Mouse (Mus musculus): ENCODE measurements around the gene Ptn. TPM values are rescaled to one million over a fixed set of nuclear protein-coding genes. Genes with fewer than 3 reads are reported as not detected.

Gene Ptn
- polyA plus RNA-seq, 1 experiment from 2014 or later = 332 TPM

GRCm38 (mm10) chr6:36672399-36673221 is 137.4 kb downstream of the Ptn start:
- no peak overlapping the region for H3K27ac ChIP-seq (ENCODE audit: low read depth)
- H3K36me3 ChIP-seq (ENCODE audit: control insufficient read depth, insufficient read depth, low read length) = no peaks in the 10 kb centered on the region
- H3K4me2 ChIP-seq (ENCODE audit: low read length) = no peak overlapping the region
- WGBS = 74% methylated on average over 11 of the region's 11 CpGs
- H3K9ac ChIP-seq (ENCODE audit: low read length) = no peak overlapping the region
- DNase-seq (ENCODE audit: low spot score) = no peak
- ATAC-seq (replicated peaks; ENCODE audit: low FRiP score, low TSS enrichment, low read depth) = no peak
- no peaks in the 10 kb centered on the region for H3K27me3 ChIP-seq (replicated peaks; ENCODE audit: control insufficient read depth, insufficient read depth, low read length)
- H3K4me3 ChIP-seq (ENCODE audit: low read depth, low read length) = no peak overlapping the region
- H3K4me1 ChIP-seq (replicated peaks; ENCODE audit: control insufficient read depth, insufficient read depth, low read length) = peaks cover 15% of the 10 kb centered on the region; the same call in 1 of the 2 replicates
- H3K9me3 ChIP-seq (ENCODE audit: control insufficient read depth, low read length) = 0 out of 2 replicates have a peak, but pooled peaks cover 3% of the 10 kb centered on the region

- Histone ChIP-seq H3K4me3 (ENCODE audit: low read depth, low read length) (no peak overlapping the region), H3K4me2 (ENCODE audit: low read length) (no peak overlapping the region), H3K9ac (ENCODE audit: low read length) (no peak overlapping the region), H3K27me3 (replicated peaks; ENCODE audit: control insufficient read depth, insufficient read depth, low read length) (no peaks in the 10 kb centered on the region), H3K9me3 (ENCODE audit: control insufficient read depth, low read length) (0 out of 2 replicates have a peak, but pooled peaks cover 3% of the 10 kb centered on the region), H3K4me1 (replicated peaks; ENCODE audit: control insufficient read depth, insufficient read depth, low read length) (peaks cover 4% of the 10 kb centered on the region; the same call in 1 of the 2 replicates), H3K36me3 (ENCODE audit: control insufficient read depth, insufficient read depth, low read length) (no peaks in the 10 kb centered on the region), H3K27ac (ENCODE audit: low read depth) (no peak overlapping the region)
- DNase-seq (ENCODE audit: low spot score) (no peak), ATAC-seq (replicated peaks; ENCODE audit: low FRiP score, low TSS enrichment, low read depth) (no peak)
- WGBS = 56% methylated on average over 3 of the region's 3 CpGs
These were observed 138.7 kb downstream of the Ptn start for GRCm38 (mm10) chr6:36671274-36671673.

Small RNA genes within 50 kb of the gene (microRNA-seq; reads per million reads assigned to microRNA genes)
- not detected for gene Gm25111

Data from intestine, embryonic 14.5 days (tissue).